Mouse (Mus musculus): ENCODE results near the gene Srebf2. TPM values are rescaled to one million over a fixed set of nuclear protein-coding genes. Genes with fewer than 3 reads are reported as not detected.

Gene Srebf2
- polyA plus RNA-seq, 2 experiments: 29.3 to 30.8 TPM

DNA sequence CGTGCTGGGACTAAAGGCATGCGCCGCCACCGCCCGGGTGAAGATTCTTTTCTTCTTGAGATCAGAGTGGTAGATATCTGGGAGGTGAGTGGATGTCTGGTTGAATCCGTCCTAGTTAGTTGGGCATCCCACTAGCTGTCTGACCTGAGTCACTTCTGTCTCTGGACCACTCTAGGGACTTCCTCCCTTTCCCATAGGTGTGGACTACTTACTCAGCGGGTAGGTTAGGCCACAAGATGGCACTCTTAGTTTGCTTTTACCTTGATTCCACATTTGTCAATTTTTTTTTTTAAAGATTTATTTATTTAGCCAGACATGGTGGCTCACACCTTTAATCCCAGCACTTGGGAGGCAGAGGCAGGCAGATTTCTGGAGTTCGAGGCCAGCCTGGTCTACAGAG lies 7.8 kb upstream of the Srebf2 start:
- Histone ChIP-seq H3K4me3 (ENCODE audit: insufficient read depth in 1 of 2, low read depth in 2 of 2, low read length in 2 of 2) (no peak overlapping the region), H3K27me3 (ENCODE audit: control insufficient read depth, insufficient read depth, low read length) (no peaks in the 10 kb centered on the region), H3K36me3 (replicated peaks; ENCODE audit: control insufficient read depth, insufficient read depth, low read depth) (no peaks in the 10 kb centered on the region), H3K9ac (replicated peaks) (no peak overlapping the region), H3K27ac (no peak overlapping the region), H3K4me1 (replicated peaks; ENCODE audit: control insufficient read depth in 2 of 2, insufficient read depth in 2 of 2, low read length in 1 of 2) (peaks cover 0 to 4% of the 10 kb centered on the region in 2 experiments; a peak in 1 of 4 replicates), H3K4me2 (ENCODE audit: low read depth) (no peak overlapping the region), H3K9me3 (ENCODE audit: control insufficient read depth, low read length) (no peaks in the 10 kb centered on the region)
- TF ChIP-seq EP300 (IDR thresholded peaks at IDR 0.05; ENCODE audit: low read depth) (no peak), CTCF (IDR thresholded peaks at IDR 0.05; ENCODE audit: low read depth) (peak; percentile 60)
- DNase-seq (ENCODE audit: low read depth in 3 of 3, low spot score in 3 of 3): no peak
- WGBS (ENCODE audit: insufficient replicate concordance): 80% methylated on average over 8 of the region's 8 CpGs
- ATAC-seq (ENCODE audit: insufficient read depth): no peak

GRCm38 (mm10) chr15:82140355-82140754 lies 6.6 kb upstream of the Srebf2 start:
- Histone ChIP-seq H3K4me2 (ENCODE audit: low read depth) (no peak overlapping the region), H3K27ac (no peak overlapping the region)

GRCm38 (mm10) chr15:82144157-82144556 lies 2.8 kb upstream of the Srebf2 start:
- peaks cover 24 to 32% of the 10 kb centered on the region in 2 experiments for H3K4me1 ChIP-seq (replicated peaks; ENCODE audit: control insufficient read depth in 2 of 2, insufficient read depth in 2 of 2, low read length in 1 of 2)
- no peak overlapping the region for H3K4me2 ChIP-seq (ENCODE audit: low read depth)
- ATAC-seq (ENCODE audit: insufficient read depth) (no peak), DNase-seq (ENCODE audit: low read depth in 3 of 3, low spot score in 3 of 3) (no peak)
- H3K27ac ChIP-seq: no peak overlapping the region; the same call in 1 of the 2 replicates
- H3K27me3 ChIP-seq (ENCODE audit: control insufficient read depth, insufficient read depth, low read length): no peaks in the 10 kb centered on the region
- H3K4me3 ChIP-seq (ENCODE audit: insufficient read depth in 1 of 2, low read depth in 2 of 2, low read length in 2 of 2): no peak overlapping the region
- H3K36me3 ChIP-seq (replicated peaks; ENCODE audit: control insufficient read depth, insufficient read depth, low read depth): no peaks in the 10 kb centered on the region
- TF ChIP-seq EP300 (IDR thresholded peaks at IDR 0.05; ENCODE audit: low read depth): no peak
- no peak for TF ChIP-seq CTCF (IDR thresholded peaks at IDR 0.05; ENCODE audit: low read depth)
- WGBS (ENCODE audit: insufficient replicate concordance): 78% methylated on average over 5 of the region's 5 CpGs
- H3K9me3 ChIP-seq (ENCODE audit: control insufficient read depth, low read length): no peaks in the 10 kb centered on the region
- no peak overlapping the region; the same call in 1 of the 2 replicates for H3K9ac ChIP-seq (replicated peaks)

More at GRCm38 (mm10) chr15:82140355-82140754, 6.6 kb upstream of the Srebf2 start:
- Histone ChIP-seq H3K4me1 (replicated peaks; ENCODE audit: control insufficient read depth in 2 of 2, insufficient read depth in 2 of 2, low read length in 1 of 2) (peaks cover 2 to 11% of the 10 kb centered on the region in 2 experiments; a peak in 3 of 4 replicates), H3K27me3 (ENCODE audit: control insufficient read depth, insufficient read depth, low read length) (no peaks in the 10 kb centered on the region), H3K36me3 (replicated peaks; ENCODE audit: control insufficient read depth, insufficient read depth, low read depth) (no peaks in the 10 kb centered on the region), H3K9ac (replicated peaks) (no peak overlapping the region), H3K4me3 (ENCODE audit: insufficient read depth in 1 of 2, low read depth in 2 of 2, low read length in 2 of 2) (no peak overlapping the region), H3K9me3 (ENCODE audit: control insufficient read depth, low read length) (no peaks in the 10 kb centered on the region)
- no peak for ATAC-seq (ENCODE audit: insufficient read depth)
- WGBS (ENCODE audit: insufficient replicate concordance): 78% methylated on average over 3 of the region's 3 CpGs
- peak in 1 of 3 experiments; percentile 38 for DNase-seq (ENCODE audit: low read depth in 3 of 3, low spot score in 3 of 3)
- TF ChIP-seq EP300 (IDR thresholded peaks at IDR 0.05; ENCODE audit: low read depth) (no peak), CTCF (IDR thresholded peaks at IDR 0.05; ENCODE audit: low read depth) (peak; percentile 39; the same call in 1 of the 2 replicates)

- no peaks in the 10 kb centered on the region; the same call in 1 of the 2 replicates for H3K36me3 ChIP-seq (replicated peaks; ENCODE audit: control insufficient read depth, insufficient read depth, low read depth)
- 16% methylated on average over 2 of the region's 2 CpGs for WGBS (ENCODE audit: insufficient replicate concordance)
- peak overlapping the region; percentile 90 for H3K27ac ChIP-seq
- H3K9me3 ChIP-seq (ENCODE audit: control insufficient read depth, low read length): no peaks in the 10 kb centered on the region
- no peak overlapping the region for H3K4me3 ChIP-seq (ENCODE audit: insufficient read depth in 1 of 2, low read depth in 2 of 2, low read length in 2 of 2)
- no peak for DNase-seq (ENCODE audit: low read depth in 3 of 3, low spot score in 3 of 3)
- no peak overlapping the region for H3K9ac ChIP-seq (replicated peaks)
- TF ChIP-seq CTCF (IDR thresholded peaks at IDR 0.05; ENCODE audit: low read depth): no peak
- TF ChIP-seq EP300 (IDR thresholded peaks at IDR 0.05; ENCODE audit: low read depth): no peak
- ATAC-seq (ENCODE audit: insufficient read depth): no peak
- H3K27me3 ChIP-seq (ENCODE audit: control insufficient read depth, insufficient read depth, low read length): no peaks in the 10 kb centered on the region
- no peak overlapping the region for H3K4me2 ChIP-seq (ENCODE audit: low read depth)
- H3K4me1 ChIP-seq (replicated peaks; ENCODE audit: control insufficient read depth in 2 of 2, insufficient read depth in 2 of 2, low read length in 1 of 2): peaks cover 27 to 37% of the 10 kb centered on the region in 2 experiments
Measured at GRCm38 (mm10) chr15:82145408-82145807, 1.6 kb upstream of the Srebf2 start.

- DNase-seq (ENCODE audit: low read depth in 3 of 3, low spot score in 3 of 3): peak in 1 of 3 experiments; percentile 38
- peak overlapping the region; percentile 90 for H3K27ac ChIP-seq
- peak overlapping the region; percentile 57 to 72 for H3K4me3 ChIP-seq (ENCODE audit: insufficient read depth in 1 of 2, low read depth in 2 of 2, low read length in 2 of 2)
- peak overlapping the region; percentile 75 for H3K4me2 ChIP-seq (ENCODE audit: low read depth)
- no peaks in the 10 kb centered on the region; the same call in 1 of the 2 replicates for H3K36me3 ChIP-seq (replicated peaks; ENCODE audit: control insufficient read depth, insufficient read depth, low read depth)
- TF ChIP-seq EP300 (IDR thresholded peaks at IDR 0.05; ENCODE audit: low read depth) (no peak), CTCF (IDR thresholded peaks at IDR 0.05; ENCODE audit: low read depth) (no peak)
- 10% methylated on average over 11 of the region's 11 CpGs for WGBS (ENCODE audit: insufficient replicate concordance)
- H3K4me1 ChIP-seq (replicated peaks; ENCODE audit: control insufficient read depth in 2 of 2, insufficient read depth in 2 of 2, low read length in 1 of 2): peaks cover 30 to 39% of the 10 kb centered on the region in 2 experiments
- no peaks in the 10 kb centered on the region for H3K9me3 ChIP-seq (ENCODE audit: control insufficient read depth, low read length)
- ATAC-seq (ENCODE audit: insufficient read depth): peak; percentile 1; the same call in 1 of the 2 replicates
- peak overlapping the region; percentile 64 for H3K9ac ChIP-seq (replicated peaks)
- no peaks in the 10 kb centered on the region for H3K27me3 ChIP-seq (ENCODE audit: control insufficient read depth, insufficient read depth, low read length)
Measured at GRCm38 (mm10) chr15:82145851-82146769, 871 bp upstream of the Srebf2 start.
